Mouse (Mus musculus) kidney, adult 2 months (tissue): ENCODE results near the gene Sart1. TPM values are rescaled to one million over a fixed set of nuclear protein-coding genes. Genes with fewer than 3 reads are reported as not detected.
"Not testable (repeated sequence)": the region's sequence is repeated elsewhere in the genome, so short reads cannot be mapped to it uniquely, and the experiment has no call there.

Experiments
- DNase-seq: peaks from one replicate; pipeline ENCODE4 v3.0.0; 2021
- H3K27ac ChIP-seq: fragments of 200-500 bp; 2 replicates; pipeline ENCODE4 v1.5.1; 2012; ENCODE audit warnings: low read depth, low read length, control low read depth, inconsistent platforms; ENCODE audit not compliant: insufficient read depth
- H3K27me3 ChIP-seq: fragments of 200-500 bp; replicated peaks from 2 replicates; pipeline ENCODE4 v1.6.1; 2012; ENCODE audit warnings: mild to moderate bottlenecking, moderate library complexity, low read length, inconsistent platforms; ENCODE audit not compliant: control insufficient read depth, insufficient read depth
- H3K36me3 ChIP-seq: fragments of 200-500 bp; 2 replicates; pipeline ENCODE4 v1.6.1; 2012; ENCODE audit warnings: mild to moderate bottlenecking, moderate library complexity, low read length, inconsistent platforms; ENCODE audit not compliant: control insufficient read depth, insufficient read depth
- H3K4me1 ChIP-seq: fragments of 200-500 bp; 2 replicates; pipeline ENCODE4 v1.6.1; 2011; ENCODE audit warnings: low read length; ENCODE audit not compliant: control insufficient read depth, insufficient read depth
- H3K4me3 ChIP-seq: fragments of 200-500 bp; 2 replicates; pipeline ENCODE4 v1.5.1; 2011; ENCODE audit warnings: mild to moderate bottlenecking, low read depth, low read length, control low read depth; ENCODE audit not compliant: insufficient read depth
- CTCF ChIP-seq: fragments of 200-500 bp; conservative IDR thresholded peaks from 2 replicates; pipeline ENCODE4 v1.5.1; 2011; ENCODE audit warnings: low read depth, mild to moderate bottlenecking, control low read depth, low read length, moderate library complexity, mixed read lengths; ENCODE audit not compliant: insufficient read depth, insufficient read length
- POLR2A ChIP-seq: fragments of 200-500 bp; IDR thresholded peaks from one replicate; pipeline ENCODE4 v1.6.1; 2011; ENCODE audit warnings: low read depth, low read length, control low read depth
- WGBS: fragments of 180-500 bp; shearing (Covaris S2); methylation state at CpG from one replicate; pipeline ENCODE4 v1.1.7; 2018; 5-methylcytosine and 5-hydroxymethylcytosine counted together
- polyA plus RNA-seq: library from polyadenylated mRNA; depleted of rRNA; stranded (reverse); fragments of >200 nt; gene quantifications from 2 replicates; pipeline ENCODE4 v1.2.3, GENCODE M21; 2012

Sart1 gene
- polyA plus RNA-seq, 1 experiment, result 27.4 TPM

DNA sequence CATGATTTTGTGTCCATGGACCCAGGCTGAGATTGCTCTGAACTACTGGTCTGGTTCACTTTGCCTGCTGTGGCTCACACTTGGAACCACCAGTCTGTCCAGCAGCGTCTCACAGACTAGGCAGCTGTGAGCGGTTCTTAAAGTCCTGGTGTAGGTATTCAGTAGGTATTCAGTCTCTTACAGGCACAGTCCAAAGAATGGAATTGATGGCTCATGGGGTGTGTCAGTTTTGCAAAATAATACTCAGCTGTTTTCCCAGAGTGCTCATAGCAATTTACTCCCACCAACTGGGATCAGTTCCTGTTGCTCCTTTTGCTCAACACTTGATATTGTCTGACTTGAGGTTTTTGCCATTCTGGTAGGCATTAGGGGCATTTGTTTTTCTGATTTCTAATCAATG, 26.3 kb downstream of the Sart1 start:
- Histone ChIP-seq H3K4me3 (no peak overlapping the region), H3K36me3 (no peaks in the 10 kb centered on the region), H3K27ac (no peak overlapping the region), H3K27me3 (no peaks in the 10 kb centered on the region), H3K4me1 (no peaks in the 10 kb centered on the region)
- no peak for TF ChIP-seq POLR2A
- no peak for TF ChIP-seq CTCF
- no peak for DNase-seq
- WGBS, result 83% methylated on average over 2 of the region's 2 CpGs

- no peaks in the 10 kb centered on the region for H3K4me1 ChIP-seq
- H3K27ac ChIP-seq, result no peak overlapping the region
- TF ChIP-seq POLR2A (no peak), CTCF (no peak)
- H3K36me3 ChIP-seq, result no peaks in the 10 kb centered on the region
- H3K27me3 ChIP-seq, result no peaks in the 10 kb centered on the region
- no CpG with 5 or more reads among the region's 1 CpGs for WGBS
- DNase-seq, result peak; percentile 17
- H3K4me3 ChIP-seq, result no peak overlapping the region
Measured at GRCm38 (mm10) chr19:5356080-5356479, 32.4 kb downstream of the Sart1 start.

GRCm38 (mm10) chr19:5353609-5354008, 34.9 kb downstream of the Sart1 start:
- no peak overlapping the region for H3K27ac ChIP-seq
- no peak for DNase-seq
- TF ChIP-seq CTCF, result no peak
- TF ChIP-seq POLR2A, result no peak
- no peaks in the 10 kb centered on the region for H3K27me3 ChIP-seq
- no peaks in the 10 kb centered on the region for H3K36me3 ChIP-seq
- 77% methylated on average over 2 of the region's 2 CpGs for WGBS
- no peaks in the 10 kb centered on the region for H3K4me1 ChIP-seq
- H3K4me3 ChIP-seq, result no peak overlapping the region

GRCm38 (mm10) chr19:5349502-5349873, 39.0 kb downstream of the Sart1 start, which contains the start of gene Cst6:
Cst6 (minus strand) TSS chr19:5349574.
- WGBS, result 71% methylated on average over 6 of the region's 6 CpGs
- peak within 1 kb of the TSS; percentile 21; the same call in 1 of the 2 replicates for H3K4me3 ChIP-seq
- DNase-seq, H3K27me3 ChIP-seq, H3K4me1 ChIP-seq, H3K36me3 ChIP-seq, H3K27ac ChIP-seq: not testable (repeated sequence)

DNA sequence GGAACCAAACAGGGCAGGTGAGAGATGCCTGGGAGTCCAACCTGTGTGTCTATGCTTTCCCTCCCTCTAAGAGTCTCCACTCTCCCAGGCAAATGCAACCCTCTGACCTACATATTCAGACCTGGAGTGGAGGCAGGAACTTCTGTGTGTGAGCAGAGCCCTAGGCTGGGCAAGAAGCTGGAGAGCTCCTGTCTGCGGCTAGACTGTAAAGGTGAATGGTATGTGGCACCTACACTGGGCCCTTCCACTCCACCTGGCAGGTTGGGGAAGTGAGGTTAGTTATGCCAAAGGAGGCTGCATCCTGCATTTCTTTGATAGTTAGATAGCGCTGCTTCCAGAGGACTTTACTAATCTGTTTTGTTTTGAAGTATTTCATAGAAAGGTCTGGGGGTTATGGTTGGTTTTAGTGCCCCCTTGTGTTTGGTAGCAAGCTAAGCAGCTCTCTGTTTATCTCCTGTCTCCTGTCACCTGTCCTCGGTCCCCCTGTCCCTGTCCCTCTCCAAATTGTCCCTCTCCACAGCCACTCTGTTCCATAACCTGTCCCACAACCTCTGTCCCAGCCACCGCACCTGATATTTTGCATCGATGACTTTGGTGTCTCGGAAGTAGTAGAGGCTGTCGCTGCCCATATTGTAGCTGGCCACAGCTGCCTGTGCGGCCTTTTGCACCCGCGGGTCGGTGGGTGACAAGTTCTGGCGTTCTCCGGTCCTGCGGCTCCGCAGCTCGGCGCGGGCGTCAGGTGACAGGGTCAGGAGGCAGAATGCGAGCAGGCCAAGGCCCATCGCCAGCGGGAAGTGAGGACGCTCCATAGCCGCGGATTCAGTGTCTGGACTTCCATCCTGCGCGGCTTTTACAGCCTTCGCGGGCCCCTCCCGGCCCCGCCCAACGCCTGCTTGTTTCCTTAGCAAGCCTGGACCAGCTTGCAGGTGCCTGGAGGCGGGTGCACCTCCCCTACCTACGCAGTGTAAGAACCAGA, 39.7 kb downstream of the Sart1 start:
- no peaks in the 10 kb centered on the region for H3K27me3 ChIP-seq
- peak; percentile 23 for DNase-seq
- no peak overlapping the region for H3K27ac ChIP-seq
- H3K36me3 ChIP-seq, result no peaks in the 10 kb centered on the region
- TF ChIP-seq CTCF (peak; percentile 46), POLR2A (no peak)
- no peaks in the 10 kb centered on the region for H3K4me1 ChIP-seq
- 5% methylated on average over 34 of the region's 34 CpGs for WGBS
- H3K4me3 ChIP-seq, result peak overlapping the region; percentile 21; the same call in 1 of the 2 replicates

DNA sequence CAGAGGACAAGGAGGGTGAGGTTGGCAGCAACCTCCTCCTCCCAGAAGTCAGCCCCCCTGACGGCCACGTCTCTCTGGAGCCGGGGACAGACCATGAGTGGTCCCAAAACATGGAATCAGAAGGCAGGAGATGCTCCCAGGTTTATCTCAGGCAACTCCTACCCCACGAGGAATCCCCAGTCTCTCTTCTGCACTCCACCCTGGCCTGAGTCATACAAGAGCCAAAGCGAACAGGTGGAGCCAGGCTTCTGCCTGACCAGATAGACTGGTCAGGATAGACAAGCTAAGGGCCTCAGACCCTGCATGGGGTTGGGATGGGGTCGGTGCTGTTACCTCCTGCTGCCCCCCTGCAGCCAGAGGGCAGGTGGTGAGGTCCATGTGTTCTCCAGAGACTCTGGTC, 40.4 kb downstream of the Sart1 start:
- Histone ChIP-seq H3K36me3 (no peaks in the 10 kb centered on the region), H3K4me1 (no peaks in the 10 kb centered on the region), H3K27me3 (no peaks in the 10 kb centered on the region), H3K4me3 (no peak overlapping the region), H3K27ac (no peak overlapping the region)
- TF ChIP-seq CTCF (no peak), POLR2A (no peak)
- WGBS, result 75% methylated on average over 6 of the region's 6 CpGs
- DNase-seq, result no peak

GRCm38 (mm10) chr19:5345297-5346131, 43.0 kb downstream of the Sart1 start:
- TF ChIP-seq POLR2A, result no peak
- Histone ChIP-seq H3K4me1 (no peaks in the 10 kb centered on the region), H3K36me3 (no peaks in the 10 kb centered on the region), H3K27ac (no peak overlapping the region), H3K4me3 (no peak overlapping the region), H3K27me3 (no peaks in the 10 kb centered on the region)
- DNase-seq, result peak; percentile 51
- WGBS, result 61% methylated on average over 6 of the region's 6 CpGs
